In genomic region chr1:92216710-92217109, GRCm38 (mm10) we compare ENCODE assay signal across 15 mouse cellular contexts. TPM values are rescaled to one million over a fixed set of nuclear protein-coding genes. Genes with fewer than 3 reads are reported as not detected.
DNase-seq lines count a peak whose midpoint lies in the region; ATAC-seq and TF ChIP-seq lines count a peak whose summit lies in the region.
"Had no signal": no experiment of that assay in that cellular context is flagged by ENCODE, and none has a peak within 500 bp of the region (broad histone marks: within the 10 kb centered on the region; RNA-seq: fewer than 3 reads in every experiment).

No protein-coding gene starts in this region.

- H3K36me3 ChIP-seq in embryonic facial prominence, embryonic 13.5 days: no peaks in the 10 kb centered on the region
- H3K36me3 ChIP-seq in embryonic facial prominence, embryonic 10.5 days (replicated peaks): no peaks in the 10 kb centered on the region
- no peaks in the 10 kb centered on the region for H3K36me3 ChIP-seq in liver, postnatal 0 days (replicated peaks; ENCODE audit: insufficient read depth, low read length)
- H3K36me3 ChIP-seq in liver, embryonic 12.5 days: no peaks in the 10 kb centered on the region
- H3K36me3 ChIP-seq: midbrain, embryonic 13.5 days; neural tube, embryonic 12.5 days had no signal

- H3K4me2 ChIP-seq in embryonic facial prominence, embryonic 13.5 days: no peak overlapping the region
- H3K4me2 ChIP-seq in liver, postnatal 0 days (ENCODE audit: low read depth, low read length): no peak overlapping the region
- no peak overlapping the region for H3K4me2 ChIP-seq in liver, embryonic 12.5 days
- H3K4me2 ChIP-seq: midbrain, embryonic 13.5 days; neural tube, embryonic 12.5 days had no signal

- no peak for ATAC-seq in embryonic facial prominence, embryonic 13.5 days (ENCODE audit: insufficient number of reproducible peaks, insufficient read depth, low FRiP score, low TSS enrichment, low read depth)
- ATAC-seq in liver, postnatal 0 days: peak; percentile 35; the same call in 1 of the 2 replicates
- ATAC-seq in liver, embryonic 12.5 days: no peak
- ATAC-seq in hematopoietic stem cell, adult 5-6 weeks (replicated peaks in 1 of 2; ENCODE audit: insufficient read depth in 1 of 2, low FRiP score in 2 of 2, low TSS enrichment in 1 of 2, low read depth in 1 of 2, poor library complexity in 2 of 2, severe bottlenecking in 2 of 2): peak; percentile 2 to 44; a peak in 1 of 4 replicates
- peak; percentile 85 for ATAC-seq in monocyte, adult 5-6 weeks (replicated peaks; ENCODE audit: insufficient number of reproducible peaks, low FRiP score, low TSS enrichment, poor library complexity, severe bottlenecking)
- ATAC-seq: hindbrain, embryonic 16.5 days; midbrain, embryonic 13.5 days had no signal

- H3K27me3 ChIP-seq in embryonic facial prominence, embryonic 13.5 days: no peaks in the 10 kb centered on the region
- H3K27me3 ChIP-seq in embryonic facial prominence, embryonic 10.5 days (replicated peaks; ENCODE audit: low read depth, poor library complexity, severe bottlenecking): no peaks in the 10 kb centered on the region
- H3K27me3 ChIP-seq in liver, postnatal 0 days (ENCODE audit: insufficient read depth, low read length): no peaks in the 10 kb centered on the region
- H3K27me3 ChIP-seq in liver, embryonic 12.5 days (replicated peaks): no peaks in the 10 kb centered on the region
- H3K27me3 ChIP-seq in cerebellum, adult 2 months (ENCODE audit: control insufficient read depth, insufficient read depth, low read length): no peaks in the 10 kb centered on the region; the same call in 1 of the 2 replicates

- 86% methylated on average over 11 of the region's 11 CpGs for WGBS in embryonic facial prominence, embryonic 13.5 days
- WGBS in embryonic facial prominence, embryonic 10.5 days: 83% methylated on average over 11 of the region's 11 CpGs
- WGBS in liver, postnatal 0 days (ENCODE audit: insufficient replicate concordance): 49% methylated on average over 11 of the region's 11 CpGs
- 71% methylated on average over 11 of the region's 11 CpGs for WGBS in liver, embryonic 12.5 days (ENCODE audit: insufficient replicate concordance)
- 76% methylated on average over 11 of the region's 11 CpGs for WGBS in cerebellum, adult 2 months

- TF ChIP-seq CTCF in liver, postnatal 0 days (IDR thresholded peaks at IDR 0.05; ENCODE audit: low read depth): no peak
- no peak for TF ChIP-seq CTCF in cerebellum, adult 2 months (IDR thresholded peaks at IDR 0.05; ENCODE audit: borderline replicate concordance, insufficient read depth, low read depth, low read length)

- no peak for TF ChIP-seq POLR2A in cerebellum, adult 2 months (IDR thresholded peaks at IDR 0.05; ENCODE audit: borderline replicate concordance, insufficient read depth, low read length)

- no peak overlapping the region for H3K9ac ChIP-seq in embryonic facial prominence, embryonic 13.5 days
- H3K9ac ChIP-seq in liver, postnatal 0 days (replicated peaks): no peak overlapping the region
- no peak overlapping the region for H3K9ac ChIP-seq in liver, embryonic 12.5 days
- H3K9ac ChIP-seq: midbrain, embryonic 13.5 days; neural tube, embryonic 12.5 days had no signal

- H3K4me3 ChIP-seq in embryonic facial prominence, embryonic 13.5 days: no peak overlapping the region
- no peak overlapping the region for H3K4me3 ChIP-seq in embryonic facial prominence, embryonic 10.5 days
- H3K4me3 ChIP-seq in liver, postnatal 0 days (ENCODE audit: low read depth, low read length): no peak overlapping the region
- no peak overlapping the region for H3K4me3 ChIP-seq in liver, embryonic 12.5 days
- no peak overlapping the region for H3K4me3 ChIP-seq in cerebellum, adult 2 months (replicated peaks; ENCODE audit: insufficient read depth, low read depth, low read length)
- H3K4me3 ChIP-seq: midbrain, embryonic 13.5 days; neural tube, embryonic 12.5 days had no signal

- peak overlapping the region; percentile 44 for H3K27ac ChIP-seq in embryonic facial prominence, embryonic 13.5 days
- no peak overlapping the region for H3K27ac ChIP-seq in embryonic facial prominence, embryonic 10.5 days (replicated peaks)
- H3K27ac ChIP-seq in liver, postnatal 0 days (ENCODE audit: low read depth): no peak overlapping the region
- H3K27ac ChIP-seq in liver, embryonic 12.5 days: no peak overlapping the region
- no peak overlapping the region for H3K27ac ChIP-seq in cerebellum, adult 2 months (ENCODE audit: insufficient read depth, low read length)
- H3K27ac ChIP-seq: midbrain, embryonic 13.5 days; neural tube, embryonic 12.5 days had no signal

- H3K4me1 ChIP-seq in embryonic facial prominence, embryonic 13.5 days: peaks cover 36% of the 10 kb centered on the region
- peaks cover 29% of the 10 kb centered on the region for H3K4me1 ChIP-seq in embryonic facial prominence, embryonic 10.5 days
- no peaks in the 10 kb centered on the region for H3K4me1 ChIP-seq in liver, postnatal 0 days (ENCODE audit: insufficient read depth)
- H3K4me1 ChIP-seq in liver, embryonic 12.5 days: no peaks in the 10 kb centered on the region
- H3K4me1 ChIP-seq in cerebellum, adult 2 months (ENCODE audit: control insufficient read depth, insufficient read depth, low read length): peaks cover 14% of the 10 kb centered on the region

- no peaks in the 10 kb centered on the region for H3K9me3 ChIP-seq in embryonic facial prominence, embryonic 13.5 days
- H3K9me3 ChIP-seq in embryonic facial prominence, embryonic 10.5 days: no peaks in the 10 kb centered on the region
- no peaks in the 10 kb centered on the region for H3K9me3 ChIP-seq in liver, postnatal 0 days (ENCODE audit: low read length)
- no peaks in the 10 kb centered on the region for H3K9me3 ChIP-seq in liver, embryonic 12.5 days (replicated peaks)
- H3K9me3 ChIP-seq: midbrain, embryonic 13.5 days; neural tube, embryonic 12.5 days had no signal

- DNase-seq in embryonic facial prominence, embryonic 10.5 days (ENCODE audit: low spot score): no peak
- DNase-seq in liver, postnatal 0 days: no peak
- DNase-seq in cerebellum, adult 2 months: no peak
- no peak for DNase-seq in c-Kit-positive CD71-positive TER-119-positive erythroid progenitor cells, embryonic 14.5 days (ENCODE audit: low spot score)
- DNase-seq: adrenal gland, adult 8-10 months; cerebellum, adult 11 months; gastrocnemius, postnatal 10 days; thymus, adult 2 months had no signal

- TF ChIP-seq EP300 in liver, postnatal 0 days (IDR thresholded peaks at IDR 0.05; ENCODE audit: low read depth): no peak

RNA-seq across cellular contexts. Expression of gene Hdac4, which starts 21.2 kb away (rescaled TPM):
- 34.6 and 34.7 TPM in 2 replicates for polyA plus RNA-seq in embryonic facial prominence, embryonic 13.5 days (2015; fragmentation: Nextera tagmentation; extraction: Ambion mirVana)
- polyA plus RNA-seq in embryonic facial prominence, embryonic 10.5 days (2016; fragmentation: Nextera tagmentation; extraction: Ambion mirVana): 20.8 and 21.6 TPM in 2 replicates
- 3.0 and 3.8 TPM in 2 replicates for polyA plus RNA-seq in liver, postnatal 0 days (2015; fragmentation: Nextera tagmentation; extraction: Ambion mirVana)
- polyA plus RNA-seq in liver, embryonic 12.5 days (2016; fragmentation: Nextera tagmentation; extraction: Ambion mirVana): 6.4 and 6.9 TPM in 2 replicates
- 12.6 and 17.6 TPM in 2 replicates for total RNA-seq in hematopoietic stem cell, adult 5-6 weeks (2017)
- 13.8 to 21.8 TPM (median 13.9 TPM) in 3 replicates for total RNA-seq in monocyte, adult 5-6 weeks (2017)
- polyA plus RNA-seq in cerebellum, adult 2 months (2012; rRNA removed): 24.7 and 27.7 TPM in 2 replicates

Comparison
In these comparisons a context has a peak if more than half of its experiments do, and no peak if none do; other contexts are left out.
1. ATAC-seq: peak in liver, postnatal 0 days (single experiment), hematopoietic stem cell, adult 5-6 weeks (2 of 2) and monocyte, adult 5-6 weeks (single experiment); none in embryonic facial prominence, embryonic 13.5 days (single experiment) and liver, embryonic 12.5 days (single experiment).